Mouse (Mus musculus) layer of hippocampus, adult 8-10 months (tissue): ENCODE measurements around the gene Kri1. TPM values are rescaled to one million over a fixed set of nuclear protein-coding genes. Genes with fewer than 3 reads are reported as not detected.
"Not testable (repeated sequence)": the region's sequence is repeated elsewhere in the genome, so short reads cannot be mapped to it uniquely, and the experiment has no call there.

Source experiments
- DNase-seq, 2 experiments: peaks; one replicate each; pipeline ENCODE4 v3.0.0; 2022; ENCODE audit warnings: low spot score in 2 of 2
- total RNA-seq, 4 experiments: library from RNA; stranded (reverse); gene quantifications; 2 replicates each; pipeline ENCODE4 v1.2.4; 2022

Gene Kri1
- total RNA-seq, 4 experiments from 2014 or later: 43.2 to 48.9 (median 44.5) TPM

DNA sequence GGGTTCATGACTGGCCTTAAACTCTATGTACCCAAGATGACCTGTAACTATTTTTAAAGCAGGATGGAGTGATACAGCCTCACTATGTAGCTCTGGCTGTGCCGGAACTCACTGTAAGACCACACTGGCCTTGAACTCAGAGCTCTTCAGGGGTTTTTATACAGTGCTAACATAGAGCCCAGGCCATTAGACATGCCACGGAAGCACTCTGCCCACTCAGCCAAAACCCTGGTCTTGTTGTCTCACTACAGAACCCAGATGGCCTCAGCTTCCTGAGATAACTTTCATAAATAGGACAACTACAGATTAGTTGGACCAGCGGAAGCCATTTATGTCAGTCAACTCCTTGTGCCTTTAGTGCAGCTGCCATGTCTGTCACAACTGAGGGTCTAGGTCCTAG is 13.4 kb downstream of the Kri1 start:
- DNase-seq: no peak

DNA sequence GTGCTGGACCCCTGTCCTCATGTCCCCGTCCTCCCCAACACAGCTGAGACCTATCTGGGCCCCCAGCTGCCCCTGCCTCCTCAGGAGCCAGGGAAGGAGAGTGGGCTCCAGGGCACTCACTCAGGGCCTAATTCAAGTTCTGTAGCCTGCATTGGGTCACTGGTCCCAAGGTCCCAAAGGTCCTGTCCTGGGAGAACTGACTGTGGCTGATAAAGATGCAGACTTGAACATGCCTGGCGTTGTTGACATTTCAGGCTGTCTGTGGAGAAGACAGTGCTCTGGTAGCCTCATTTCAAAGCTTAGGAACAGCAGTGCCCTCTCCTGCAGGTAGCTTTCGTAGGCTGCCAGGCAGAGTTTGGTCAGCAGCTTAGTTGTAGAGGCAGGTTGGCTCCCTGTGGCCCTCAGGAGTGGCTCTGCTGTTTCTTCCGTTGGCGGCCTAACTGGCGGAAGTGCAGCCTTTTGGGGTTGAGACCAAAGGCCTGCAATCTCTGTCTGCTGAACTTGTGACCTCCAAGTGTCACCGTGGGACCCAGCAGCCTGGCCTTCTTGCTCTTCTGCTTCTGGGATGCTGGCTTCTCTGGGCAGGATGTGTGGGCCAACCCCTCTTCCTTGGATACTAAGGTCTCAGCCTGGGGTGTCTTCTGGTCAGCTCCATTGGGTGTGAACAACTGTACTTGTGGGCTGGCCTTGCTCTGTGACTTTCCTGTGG is 14.1 kb downstream of the Kri1 start:
- no peak for DNase-seq

DNA sequence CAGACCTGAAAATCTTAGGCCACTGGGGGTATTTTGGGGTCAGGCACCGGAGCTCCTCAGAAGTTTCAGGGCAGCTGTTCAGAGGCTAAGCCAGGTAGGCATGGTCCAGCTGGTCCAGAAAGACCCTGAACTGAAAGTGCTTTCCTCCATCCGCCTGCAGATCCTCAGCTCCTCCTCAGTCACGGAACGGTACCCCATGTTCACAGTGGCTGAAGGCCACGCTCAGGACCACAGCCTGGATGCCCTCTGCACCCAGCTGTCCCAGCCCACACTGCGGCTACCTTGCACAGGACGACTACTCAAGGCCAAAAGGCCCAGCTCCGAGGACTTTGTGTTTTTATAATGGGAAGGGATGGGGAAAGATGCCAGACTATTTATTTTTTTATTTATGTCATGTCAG is 14.7 kb downstream of the Kri1 start:
- DNase-seq: no peak

DNA sequence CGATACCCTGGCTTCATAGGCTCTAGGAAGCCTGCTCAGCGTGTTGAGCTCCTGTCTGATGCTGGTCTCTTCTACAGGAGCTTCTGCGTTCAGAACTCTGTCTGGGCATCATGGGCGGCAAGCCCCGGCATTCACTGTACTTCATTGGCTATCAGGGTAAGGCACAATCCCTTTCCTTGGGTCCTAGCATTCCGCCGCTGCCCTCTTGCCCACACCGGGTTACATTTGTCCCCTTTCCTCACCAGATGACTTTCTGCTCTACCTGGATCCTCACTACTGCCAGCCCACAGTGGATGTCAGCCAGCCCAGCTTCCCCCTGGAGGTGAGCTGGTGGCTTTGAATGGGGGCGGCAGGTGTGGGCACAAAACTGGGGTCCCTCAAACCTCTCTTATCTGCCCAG is 15.4 kb downstream of the Kri1 start:
- no peak for DNase-seq

DNA sequence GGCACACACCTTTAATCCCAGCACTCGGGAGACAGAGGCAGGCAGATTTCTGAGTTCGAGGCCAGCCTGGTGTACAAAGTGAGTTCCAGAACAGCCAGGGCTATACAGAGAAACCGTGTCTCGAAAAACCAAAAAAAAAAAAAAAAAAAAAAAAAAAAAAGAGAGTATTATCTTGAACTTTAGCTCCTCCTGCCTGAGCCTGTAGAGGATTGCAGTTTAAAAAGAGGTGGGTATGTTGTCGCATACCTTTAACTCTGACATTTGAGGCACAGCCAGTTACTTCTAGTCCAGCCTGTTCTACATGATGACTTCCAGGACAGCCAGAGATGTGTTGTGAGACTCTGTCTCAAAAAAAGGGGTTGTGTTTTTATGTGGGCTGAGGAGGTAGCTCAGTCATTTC is 18.2 kb downstream of the Kri1 start:
- DNase-seq: not testable (repeated sequence)

DNA sequence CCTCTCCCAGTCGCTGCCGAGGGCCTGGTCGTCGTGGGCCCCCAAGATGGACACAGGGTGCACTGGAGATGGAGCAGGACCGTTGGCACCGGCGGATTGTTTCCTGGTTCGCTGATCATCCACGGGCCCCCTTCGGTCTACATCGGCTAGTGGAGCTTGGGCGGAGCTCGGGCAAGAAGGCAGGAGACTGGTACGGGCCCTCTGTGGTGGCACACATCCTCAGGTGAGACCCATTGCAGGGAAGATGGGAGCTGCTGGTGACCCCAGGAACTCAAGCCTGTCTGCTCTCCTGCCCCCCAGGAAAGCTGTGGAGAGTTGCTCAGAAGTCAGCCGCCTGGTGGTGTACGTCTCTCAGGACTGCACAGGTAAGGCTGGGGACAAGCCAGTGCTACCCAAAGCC is 19.5 kb downstream of the Kri1 start:
- no peak for DNase-seq

DNA sequence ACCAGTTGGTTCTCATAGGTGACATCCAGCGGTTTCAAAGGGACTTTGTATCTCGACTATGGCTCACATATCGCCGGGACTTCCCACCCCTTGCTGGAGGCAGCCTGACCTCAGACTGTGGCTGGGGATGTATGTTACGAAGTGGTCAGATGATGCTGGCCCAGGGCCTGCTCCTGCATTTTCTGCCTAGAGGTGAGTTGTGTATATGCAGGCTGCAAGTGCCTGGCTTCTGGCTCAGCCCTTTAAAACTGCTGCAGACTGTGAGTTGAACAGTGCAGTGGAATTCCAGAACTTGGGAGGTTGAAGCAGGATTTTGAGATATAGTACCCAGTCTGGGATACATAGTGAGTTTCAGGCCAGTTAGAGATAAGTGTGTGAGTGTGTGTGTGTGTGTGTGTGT is 20.9 kb downstream of the Kri1 start:
- DNase-seq: no peak

DNA sequence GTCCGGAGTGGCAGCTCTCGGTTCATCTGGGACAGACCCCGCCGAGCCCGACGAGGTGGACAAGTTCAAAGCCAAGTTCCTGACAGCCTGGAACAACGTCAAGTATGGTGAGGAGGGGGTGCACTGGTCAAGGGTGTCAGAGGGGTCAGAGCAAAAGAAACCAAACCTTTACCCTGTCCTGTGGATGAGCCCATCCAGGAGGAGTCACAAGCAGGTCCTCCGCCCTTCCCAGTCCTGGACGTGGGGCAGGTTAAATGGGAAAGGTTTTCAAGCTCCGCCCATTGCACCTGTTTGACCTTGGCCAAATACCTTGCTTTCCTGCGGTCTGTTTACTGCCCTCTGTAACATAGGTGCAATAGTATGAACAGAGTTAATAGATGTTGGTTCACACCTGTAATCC is 22.2 kb downstream of the Kri1 start:
- no peak for DNase-seq

DNA sequence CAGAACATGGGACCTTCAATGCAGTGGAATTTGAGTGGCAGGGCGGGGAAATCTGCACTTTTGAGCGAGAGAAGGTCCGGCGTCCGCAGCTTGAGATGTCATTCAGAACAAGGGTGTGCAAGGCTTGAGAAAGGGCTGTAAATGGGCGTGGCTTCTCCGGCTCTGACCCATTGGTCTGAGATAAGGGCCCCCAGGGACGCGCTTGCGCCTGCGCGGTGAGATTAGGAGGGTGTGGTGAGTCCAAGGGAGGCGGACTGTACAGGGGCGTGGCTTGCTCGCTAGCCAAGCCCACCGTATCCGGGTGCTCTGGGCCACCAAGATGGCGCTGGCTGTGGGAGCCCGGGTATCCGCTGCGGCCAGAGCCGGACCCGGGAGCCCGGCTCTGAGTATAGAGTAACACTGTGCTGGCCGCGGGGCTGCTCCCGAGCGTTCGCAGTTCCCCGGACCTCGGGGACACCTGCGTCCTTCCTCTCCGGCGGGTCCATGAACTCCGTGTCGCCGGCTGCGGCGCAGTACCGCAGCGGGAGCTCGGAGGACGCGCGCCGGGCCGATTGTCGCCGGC is 22.7 kb downstream of the Kri1 start, which contains the start of gene Atg4d:
Gene Atg4d, plus strand, starts transcription at position 294 of the 562 bp plus-strand sequence.
- peak; percentile 96 to 97 for DNase-seq

DNA sequence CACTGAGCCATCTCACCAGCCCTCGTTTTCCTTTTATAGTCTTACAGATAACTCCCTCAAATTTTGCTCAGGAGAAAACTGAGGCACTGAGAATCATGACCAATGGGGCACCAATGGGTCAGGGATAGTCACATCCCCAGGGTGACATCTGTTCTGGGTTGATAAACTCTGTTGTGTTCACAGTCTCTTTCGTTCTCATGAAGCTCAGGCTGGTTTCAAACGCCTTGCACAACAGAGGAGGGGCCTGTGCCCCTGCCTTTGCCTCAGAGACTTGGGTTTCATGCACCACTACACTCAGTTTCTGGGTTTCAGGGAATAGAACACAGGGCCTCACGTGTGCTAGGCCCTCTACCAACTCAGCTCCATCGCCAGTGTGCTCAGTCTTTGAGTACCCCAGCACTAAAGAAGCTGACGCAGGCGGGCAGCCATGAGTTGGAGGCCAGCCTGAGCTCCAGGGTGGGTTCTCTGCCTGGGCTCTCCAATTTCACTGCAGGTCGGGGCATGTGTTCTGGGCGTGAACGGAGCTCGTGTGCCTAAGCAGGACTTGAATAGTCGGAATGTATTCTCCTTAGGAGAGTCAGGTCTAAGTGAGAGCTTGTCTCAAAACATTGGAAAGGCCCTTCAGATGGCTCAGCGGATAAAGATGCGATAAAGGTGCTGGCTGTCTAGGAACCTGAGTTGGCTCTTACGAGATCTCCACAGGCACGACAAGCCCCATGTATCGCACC is 23.3 kb downstream of the Kri1 start:
- DNase-seq: no peak

DNA sequence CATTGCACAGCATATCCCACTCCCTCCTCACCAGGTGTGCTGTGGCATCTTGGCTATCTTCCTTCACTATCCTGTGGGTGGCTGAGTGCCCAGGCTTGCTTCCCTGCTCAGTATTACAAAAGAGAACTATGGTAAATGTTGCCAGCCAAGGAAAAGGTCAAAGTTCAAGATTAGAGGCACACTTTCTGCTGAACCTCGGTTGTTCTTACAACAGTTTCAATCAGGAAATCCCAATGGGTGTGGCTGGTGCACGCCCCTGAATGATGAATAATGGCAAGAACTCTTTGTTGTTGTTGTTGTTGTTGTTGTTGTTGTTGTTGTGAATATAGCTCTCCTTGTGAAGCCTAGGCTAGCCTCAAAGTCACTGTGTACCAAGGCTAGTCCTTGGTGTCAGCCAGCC is 25.9 kb downstream of the Kri1 start:
- no peak for DNase-seq

DNA sequence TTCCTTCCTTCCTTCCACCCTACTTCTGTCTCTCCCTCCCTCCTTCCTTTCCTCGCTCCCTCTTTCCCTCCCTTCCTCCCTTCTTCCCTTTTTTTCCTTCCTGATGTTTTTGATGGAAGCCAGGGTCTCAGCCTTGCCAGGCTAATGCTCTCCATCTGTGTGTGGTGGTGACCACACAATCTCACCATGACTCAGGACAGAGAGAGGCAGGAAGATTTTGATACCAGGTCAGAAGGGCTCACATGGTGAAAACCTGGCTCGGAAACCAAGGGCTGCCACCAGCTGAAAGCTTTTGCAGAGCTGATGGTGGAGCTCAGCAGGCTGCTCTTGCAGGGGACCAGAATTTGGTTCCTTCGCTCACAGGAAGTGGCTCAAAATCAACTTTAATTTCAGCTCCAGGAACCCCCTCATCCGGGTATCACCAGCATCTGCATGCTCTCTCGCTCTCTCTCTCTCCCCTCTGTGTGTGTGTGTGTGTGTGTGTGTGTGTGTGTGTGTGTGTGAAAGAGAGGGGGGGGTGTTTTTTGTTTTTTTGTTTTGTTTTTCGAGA is 27.2 kb downstream of the Kri1 start:
- no peak for DNase-seq

DNA sequence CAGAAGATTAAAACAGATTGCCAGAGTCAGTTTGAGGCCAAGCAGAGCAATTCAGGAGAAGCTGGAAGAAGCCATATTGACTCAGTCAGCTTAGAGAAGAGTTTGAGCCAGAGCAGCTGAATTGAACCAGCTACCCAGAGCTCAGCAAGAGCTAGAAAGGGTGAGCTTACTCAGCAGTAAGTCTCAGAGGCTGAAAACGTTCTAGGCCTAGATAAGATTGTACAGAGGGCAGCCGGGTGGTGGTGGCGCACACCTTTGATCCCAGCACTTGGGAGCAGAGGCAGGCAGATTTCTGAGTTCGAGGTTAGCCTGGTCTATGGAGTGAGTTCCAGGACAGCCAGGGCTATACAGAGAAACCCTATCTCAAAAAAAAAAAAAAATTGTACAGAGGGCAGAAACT is 31.4 kb downstream of the Kri1 start:
- not testable (repeated sequence) for DNase-seq

DNA sequence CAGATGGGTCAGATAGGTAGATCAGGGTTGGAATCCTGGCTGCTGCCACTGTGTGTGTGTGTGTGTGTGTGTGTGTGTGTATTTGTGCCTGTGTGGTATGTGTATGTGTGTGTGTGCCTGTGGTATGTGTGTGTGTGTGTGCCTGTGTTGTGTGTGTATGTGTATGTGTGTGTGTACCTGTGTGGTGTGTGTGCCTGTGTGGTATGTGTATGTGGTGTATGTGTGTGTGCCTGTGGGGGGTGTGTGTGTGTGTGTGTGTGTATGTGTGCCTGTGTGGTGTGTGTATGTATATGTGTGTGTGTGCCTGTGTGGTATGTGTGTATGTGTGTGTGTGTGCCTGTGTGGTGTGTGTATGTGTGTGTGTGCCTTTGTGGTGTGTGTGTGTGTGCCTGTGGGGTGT is 33.1 kb downstream of the Kri1 start:
- no peak for DNase-seq

DNA sequence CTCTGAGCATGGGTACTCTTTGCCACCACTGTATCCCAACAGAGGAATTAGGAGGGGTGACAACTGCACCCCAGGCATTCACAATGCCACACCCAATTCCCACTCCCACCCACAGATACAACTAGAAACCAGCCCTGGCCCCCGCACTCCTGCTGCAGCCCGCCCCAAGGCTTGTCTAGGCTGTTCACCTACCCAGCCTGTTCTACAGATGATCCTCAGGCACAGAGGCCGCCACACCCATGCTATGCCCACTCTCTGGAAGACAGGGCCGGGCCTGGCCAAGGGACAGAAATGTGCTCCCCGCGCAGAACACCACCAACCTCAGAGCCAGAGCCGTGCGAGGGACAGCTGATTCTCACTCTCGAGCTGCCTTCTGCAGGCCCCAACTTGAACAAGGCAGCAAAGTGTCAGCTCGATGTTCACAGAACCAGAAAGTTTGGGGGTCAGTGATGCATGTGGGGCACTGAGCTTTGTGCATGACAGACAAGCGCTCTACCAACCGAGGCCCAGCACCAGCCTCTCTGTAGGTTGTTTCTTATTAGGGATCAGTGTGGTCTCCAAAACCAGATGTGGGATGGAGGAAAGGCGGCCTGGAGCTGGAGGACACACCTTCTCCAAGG is 36.5 kb downstream of the Kri1 start:
- DNase-seq: no peak

DNA sequence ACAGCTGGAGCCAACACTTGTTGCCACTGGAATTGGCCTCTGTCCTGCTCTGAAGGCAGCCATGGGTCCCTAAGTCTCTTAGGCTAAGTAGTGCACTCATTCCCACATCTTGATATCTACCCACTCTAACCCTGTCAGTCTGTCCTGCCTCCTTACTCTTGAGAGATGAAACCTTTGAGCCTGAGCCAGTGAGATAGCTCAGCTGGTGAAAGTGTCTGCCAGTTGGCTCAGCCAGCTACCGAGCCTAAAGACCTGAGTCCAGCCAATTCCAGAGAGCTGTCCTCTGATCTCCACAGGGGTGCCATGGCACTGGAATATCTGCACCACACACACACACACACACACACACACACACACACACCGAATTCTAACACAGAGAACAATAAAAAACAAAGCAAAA is 37.3 kb downstream of the Kri1 start:
- no peak for DNase-seq

DNA sequence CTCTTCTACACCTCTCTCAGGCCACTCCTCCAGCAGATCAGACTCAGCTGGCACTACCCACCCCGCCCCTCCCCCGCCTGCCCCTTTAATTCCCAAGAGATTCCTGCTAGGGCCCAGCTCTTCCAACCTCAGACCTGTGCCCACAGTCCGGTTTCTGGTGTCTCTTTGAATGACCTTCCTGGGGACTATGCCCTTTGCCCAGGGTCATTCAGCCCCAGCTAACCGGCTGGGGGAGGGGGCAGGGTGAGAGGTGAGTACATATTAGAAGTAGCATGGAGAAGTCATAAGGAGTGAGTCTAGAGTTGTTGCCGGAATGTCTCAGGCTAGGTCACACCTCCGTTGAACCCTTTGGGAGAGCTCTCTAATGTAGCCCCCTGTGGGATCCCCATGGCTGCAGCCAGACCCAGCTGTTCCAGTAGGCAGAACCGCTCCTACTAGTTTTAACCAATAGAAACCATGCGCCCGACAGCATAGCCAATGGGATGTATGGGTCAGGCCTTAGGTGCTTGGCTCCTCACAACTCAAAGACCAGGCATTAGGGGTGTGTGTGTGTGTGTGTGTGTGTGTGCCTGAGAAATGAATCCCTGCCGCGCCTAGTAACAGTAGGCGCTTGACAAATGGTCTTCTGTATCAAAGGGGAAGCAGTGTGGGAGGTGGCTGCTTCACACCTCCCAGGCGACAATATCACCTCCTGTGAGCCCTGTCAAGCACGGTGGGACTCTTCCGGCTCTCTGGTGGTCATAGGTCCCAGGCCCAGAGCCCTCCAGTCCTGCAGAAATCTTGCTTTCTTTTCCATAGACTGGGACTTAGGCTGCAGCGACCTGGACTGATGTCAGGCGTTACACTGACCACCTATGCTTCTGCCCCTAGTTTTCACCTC is 37.9 kb downstream of the Kri1 start:
- no peak for DNase-seq

DNA sequence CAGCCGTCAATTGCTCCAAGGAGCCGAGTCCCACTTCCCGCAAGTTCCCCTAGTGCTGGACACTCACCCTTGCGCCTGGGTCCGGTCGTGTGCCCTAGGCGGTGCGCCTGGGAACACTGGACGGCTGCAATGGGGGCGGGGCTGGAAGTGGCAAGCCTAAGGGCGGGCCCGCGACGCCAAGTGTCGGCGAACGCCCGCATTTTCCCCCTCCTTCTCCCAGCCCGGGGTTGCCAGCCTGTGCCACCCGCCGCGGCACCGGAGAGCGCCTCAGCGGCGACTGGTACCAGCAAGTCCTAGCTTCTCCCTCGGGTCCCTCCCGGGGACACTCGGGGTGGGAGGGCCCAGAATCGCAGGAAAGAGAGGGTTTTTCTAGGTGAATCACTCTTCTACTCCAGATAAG is 39.4 kb downstream of the Kri1 start, which contains the start of gene S1pr5:
Gene S1pr5, minus strand, starts transcription at position 118 of the 400 bp plus-strand sequence.
- peak in 1 of 2 experiments; percentile 55 for DNase-seq

DNA sequence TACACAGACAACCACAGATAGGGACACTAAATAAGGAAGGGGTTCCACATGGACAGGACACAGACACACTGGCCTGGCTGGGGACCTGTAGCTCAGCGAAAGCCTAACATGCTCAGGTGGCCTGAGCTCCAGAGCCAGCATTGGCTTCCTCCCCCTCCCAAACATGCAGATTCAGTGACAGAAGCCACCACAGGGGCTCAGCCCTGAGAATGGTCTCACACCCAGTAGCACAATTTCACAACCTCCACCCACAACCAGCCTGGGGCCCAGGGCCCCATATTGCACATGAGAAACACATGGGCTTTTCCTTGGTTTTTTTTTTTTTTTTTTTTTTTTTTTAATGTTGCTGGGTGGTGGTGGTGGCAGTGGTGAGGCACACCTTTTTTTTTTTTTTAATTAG is 41.4 kb downstream of the Kri1 start:
- no peak for DNase-seq

DNA sequence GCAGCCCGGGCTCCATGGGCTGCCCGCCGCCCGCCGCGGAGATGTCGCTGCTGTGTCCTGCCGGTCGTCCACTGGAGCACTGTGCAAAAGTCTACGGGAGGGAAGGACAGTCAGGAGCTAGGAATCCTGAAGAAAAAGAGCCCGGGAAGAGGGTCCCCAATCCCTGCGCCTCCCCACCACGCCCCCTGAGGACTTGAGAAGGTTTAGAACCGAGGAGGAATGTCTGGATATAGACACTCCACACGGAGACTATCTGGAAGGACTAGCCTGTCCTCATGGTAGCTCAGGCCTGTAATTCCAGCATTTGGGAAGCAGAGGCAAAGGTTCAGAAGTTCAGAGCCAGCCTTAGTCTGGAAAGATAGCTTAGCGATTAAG is 42.7 kb downstream of the Kri1 start:
- DNase-seq: no peak
